Mouse (Mus musculus) brown adipose tissue, adult 24 weeks (tissue): Measurements from ENCODE around the gene Zswim3. TPM values are rescaled to one million over a fixed set of nuclear protein-coding genes. Genes with fewer than 3 reads are reported as not detected.
A peak's percentile ranks its signal among the peaks of the same experiment; 100 is the strongest.
"Not testable (repeated sequence)": the region's sequence is repeated elsewhere in the genome, so short reads cannot be mapped to it uniquely, and the experiment has no call there.

ENCODE experiments used
- H3K27ac ChIP-seq: fragments of 200-500 bp; replicated peaks from 2 replicates; pipeline ENCODE4 v1.5.1; 2012; ENCODE audit warnings: low read depth, mild to moderate bottlenecking, low read length
- H3K4me1 ChIP-seq: fragments of 200-500 bp; 2 replicates; pipeline ENCODE4 v1.6.1; 2012; ENCODE audit warnings: low read length, mixed read lengths; ENCODE audit not compliant: control insufficient read depth, insufficient read depth, insufficient read length
- H3K4me3 ChIP-seq: fragments of 200-500 bp; 2 replicates; pipeline ENCODE4 v1.5.1; 2012; ENCODE audit warnings: low read depth, mild to moderate bottlenecking, low read length, moderate library complexity; ENCODE audit not compliant: insufficient read depth
- polyA plus RNA-seq: library from polyadenylated mRNA; stranded (reverse); fragments of >200 nt; gene quantifications from 2 replicates; pipeline ENCODE4 v1.2.4, GENCODE M21; 2012; ENCODE audit not compliant: missing spikeins, insufficient read depth, insufficient read length

Gene Zswim3
- polyA plus RNA-seq, 1 experiment = 3.6 TPM

- Histone ChIP-seq H3K27ac (peak within 1 kb of the TSS; percentile 94), H3K4me1 (peaks cover 7% of the 10 kb centered on the region; the same call in 1 of the 2 replicates), H3K4me3 (peak within 1 kb of the TSS; percentile 83)
Observed at GRCm38 (mm10) chr2:164833314-164833959, 28.5 kb downstream of the Zswim3 start, which contains the start of gene Neurl2. TSS of gene Neurl2 (minus strand) at chr2:164833456.

- H3K4me3 ChIP-seq = peak overlapping the region; percentile 83
- H3K27ac ChIP-seq = peak overlapping the region; percentile 40
- peaks cover 7% of the 10 kb centered on the region; the same call in 1 of the 2 replicates for H3K4me1 ChIP-seq
Observed at GRCm38 (mm10) chr2:164834531-164834930, 29.6 kb downstream of the Zswim3 start.

- H3K4me3 ChIP-seq = peak overlapping the region; percentile 83
- H3K4me1 ChIP-seq = peaks cover 7% of the 10 kb centered on the region; the same call in 1 of the 2 replicates
- H3K27ac ChIP-seq = no peak overlapping the region
Observed at GRCm38 (mm10) chr2:164835164-164835563, 30.3 kb downstream of the Zswim3 start.

GRCm38 (mm10) chr2:164845782-164846181 is 40.9 kb downstream of the Zswim3 start:
- H3K4me3 ChIP-seq = no peak overlapping the region

GRCm38 (mm10) chr2:164850061-164850460 is 45.2 kb downstream of the Zswim3 start:
- Histone ChIP-seq H3K4me3 (no peak overlapping the region), H3K4me1 (no peaks in the 10 kb centered on the region), H3K27ac (no peak overlapping the region)

More at GRCm38 (mm10) chr2:164845782-164846181, 40.9 kb downstream of the Zswim3 start:
- Histone ChIP-seq H3K27ac (no peak overlapping the region), H3K4me1 (no peaks in the 10 kb centered on the region)

GRCm38 (mm10) chr2:164855572-164855971 is 50.7 kb downstream of the Zswim3 start:
- not testable (repeated sequence) for H3K4me3 ChIP-seq, H3K4me1 ChIP-seq, H3K27ac ChIP-seq

- H3K27ac ChIP-seq = peak overlapping the region; percentile 70
- peaks cover 14% of the 10 kb centered on the region for H3K4me1 ChIP-seq
- peak overlapping the region; percentile 62 for H3K4me3 ChIP-seq
Observed at GRCm38 (mm10) chr2:164856309-164857100, 51.6 kb downstream of the Zswim3 start.

- peak within 1 kb of the TSS; percentile 62 for H3K4me3 ChIP-seq
- peaks cover 19% of the 10 kb centered on the region for H3K4me1 ChIP-seq
- peak within 1 kb of the TSS; percentile 70 for H3K27ac ChIP-seq
Observed at GRCm38 (mm10) chr2:164857101-164857821, 52.4 kb downstream of the Zswim3 start, which contains the start of gene Pltp. TSS of gene Pltp (minus strand) at chr2:164857711.

GRCm38 (mm10) chr2:164857842-164858553 is 53.1 kb downstream of the Zswim3 start:
- H3K4me3 ChIP-seq = peak overlapping the region; percentile 62
- H3K4me1 ChIP-seq = peaks cover 23% of the 10 kb centered on the region
- peak overlapping the region; percentile 49 for H3K27ac ChIP-seq

GRCm38 (mm10) chr2:164859155-164859554 is 54.3 kb downstream of the Zswim3 start:
- peak overlapping the region; percentile 90 for H3K27ac ChIP-seq
- H3K4me3 ChIP-seq = peak overlapping the region; percentile 49
- peaks cover 23% of the 10 kb centered on the region for H3K4me1 ChIP-seq

- peak overlapping the region; percentile 90 for H3K27ac ChIP-seq
- H3K4me3 ChIP-seq = peak overlapping the region; percentile 49
- H3K4me1 ChIP-seq = peaks cover 23% of the 10 kb centered on the region
Observed at GRCm38 (mm10) chr2:164859640-164860432, 54.9 kb downstream of the Zswim3 start.

GRCm38 (mm10) chr2:164861094-164861493 is 56.2 kb downstream of the Zswim3 start:
- H3K4me1 ChIP-seq = peaks cover 22% of the 10 kb centered on the region
- H3K27ac ChIP-seq = peak overlapping the region; percentile 91
- H3K4me3 ChIP-seq = no peak overlapping the region

GRCm38 (mm10) chr2:164862179-164862861 is 57.4 kb downstream of the Zswim3 start:
- peak overlapping the region; percentile 91 for H3K27ac ChIP-seq
- peaks cover 23% of the 10 kb centered on the region for H3K4me1 ChIP-seq
- H3K4me3 ChIP-seq = no peak overlapping the region
